ENCODE assay signal across 28 mouse cellular contexts in the genomic region with DNA sequence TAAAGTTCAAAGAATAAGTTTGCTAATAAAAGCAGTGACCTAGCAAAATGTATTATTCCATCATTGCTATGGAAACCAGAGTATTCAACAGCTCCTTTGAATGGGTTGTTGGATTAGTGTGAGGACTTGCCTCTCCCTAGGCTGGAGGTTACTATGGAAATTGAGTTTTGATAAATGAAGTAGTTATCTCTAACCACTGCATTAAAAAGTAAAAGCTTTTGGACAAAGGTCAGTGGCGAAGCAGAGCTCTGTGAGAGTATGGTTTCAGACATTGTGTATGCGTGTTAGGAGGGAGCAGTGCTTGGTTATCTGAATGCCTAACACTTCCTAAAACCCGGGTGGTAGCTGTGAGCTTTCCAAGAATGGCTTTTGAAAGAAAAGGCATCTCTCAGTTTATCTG. TPM values are rescaled to one million over a fixed set of nuclear protein-coding genes. Genes with fewer than 3 reads are reported as not detected.
DNase-seq lines count a peak whose midpoint lies in the region; ATAC-seq and TF ChIP-seq lines count a peak whose summit lies in the region.
"Had no signal": no experiment of that assay in that cellular context is flagged by ENCODE, and none has a peak within 500 bp of the region (broad histone marks: within the 10 kb centered on the region; RNA-seq: fewer than 3 reads in every experiment).

No protein-coding gene starts in this region.

- H3K4me1 ChIP-seq in lung, postnatal 0 days (ENCODE audit: insufficient read depth, low read depth, low read length), result no peaks in the 10 kb centered on the region
- no peaks in the 10 kb centered on the region for H3K4me1 ChIP-seq in intestine, embryonic 14.5 days (replicated peaks; ENCODE audit: control insufficient read depth, insufficient read depth, low read length)
- no peaks in the 10 kb centered on the region for H3K4me1 ChIP-seq in intestine, postnatal 0 days (replicated peaks; ENCODE audit: control insufficient read depth, insufficient read depth, low read length)
- H3K4me1 ChIP-seq in stomach, embryonic 15.5 days, result no peaks in the 10 kb centered on the region

- H3K9me3 ChIP-seq in lung, postnatal 0 days (ENCODE audit: low read length), result no peaks in the 10 kb centered on the region
- H3K9me3 ChIP-seq in intestine, embryonic 14.5 days (ENCODE audit: control insufficient read depth, low read length), result no peaks in the 10 kb centered on the region
- H3K9me3 ChIP-seq in intestine, postnatal 0 days (ENCODE audit: control insufficient read depth), result no peaks in the 10 kb centered on the region
- H3K9me3 ChIP-seq in stomach, embryonic 15.5 days, result no peaks in the 10 kb centered on the region
- H3K9me3 ChIP-seq: embryonic facial prominence, embryonic 13.5 days; hindbrain, embryonic 13.5 days; limb, embryonic 13.5 days; liver, embryonic 12.5 days had no signal

- DNase-seq in lung, postnatal 0 days (ENCODE audit: low spot score), result peak; percentile 11
- DNase-seq in lung, postnatal 25 days (ENCODE audit: low spot score), result no peak
- no peak for DNase-seq in intestine, embryonic 14.5 days (ENCODE audit: low spot score)
- DNase-seq in left cerebral cortex, postnatal 4 days, result no peak
- DNase-seq: adrenal gland, postnatal 10 days; B cell, adult 2 months; cerebellum, adult 2 months; cerebellum, postnatal 25 days; gastrocnemius, postnatal 25 days; heart, adult 2 months; heart, postnatal 36 days; kidney, postnatal 25 days; lung, adult 18-20 months; lung, postnatal 4 days; right cerebral cortex, adult 18-20 months; thymus, adult 18-20 months; thymus, postnatal 36 days had no signal

- no peak for ATAC-seq in lung, postnatal 0 days
- ATAC-seq in intestine, embryonic 14.5 days (replicated peaks; ENCODE audit: low FRiP score, low TSS enrichment, low read depth), result no peak
- peak; percentile 58 for ATAC-seq in intestine, postnatal 0 days
- ATAC-seq in stomach, embryonic 15.5 days (ENCODE audit: insufficient read depth, low FRiP score, low read depth), result peak; percentile 59
- no peak for ATAC-seq in activated CD4-positive, CD25-positive, alpha-beta regulatory T cell, adult 4 months
- ATAC-seq: forebrain, embryonic 16.5 days; liver, embryonic 12.5 days had no signal

- WGBS in lung, postnatal 0 days, result 55% methylated on average over 3 of the region's 3 CpGs
- WGBS in intestine, embryonic 14.5 days, result 64% methylated on average over 3 of the region's 3 CpGs
- WGBS in intestine, postnatal 0 days, result 42% methylated on average over 3 of the region's 3 CpGs
- WGBS in stomach, embryonic 15.5 days, result 63% methylated on average over 3 of the region's 3 CpGs

- intact Hi-C loops in left cerebral cortex, postnatal 4 days (cut with DNase I), result no loop called here

- no peaks in the 10 kb centered on the region for H3K27me3 ChIP-seq in lung, postnatal 0 days (replicated peaks; ENCODE audit: insufficient read depth, low read length)
- peaks cover 14% of the 10 kb centered on the region for H3K27me3 ChIP-seq in intestine, embryonic 14.5 days (replicated peaks; ENCODE audit: control insufficient read depth, insufficient read depth, low read length)
- no peaks in the 10 kb centered on the region for H3K27me3 ChIP-seq in intestine, postnatal 0 days (replicated peaks; ENCODE audit: control insufficient read depth, insufficient read depth, low read length)
- H3K27me3 ChIP-seq in stomach, embryonic 15.5 days (replicated peaks), result no peaks in the 10 kb centered on the region
- H3K27me3 ChIP-seq: CH12.LX had no signal

- no peak overlapping the region for H3K9ac ChIP-seq in lung, postnatal 0 days (replicated peaks; ENCODE audit: low read depth)
- no peak overlapping the region for H3K9ac ChIP-seq in intestine, embryonic 14.5 days (ENCODE audit: low read length)
- H3K9ac ChIP-seq in intestine, postnatal 0 days (ENCODE audit: low read depth, low read length), result 0 out of 2 replicates have a peak overlapping the region, but pooled peaks have one; percentile 26
- H3K9ac ChIP-seq in stomach, embryonic 15.5 days, result no peak overlapping the region
- H3K9ac ChIP-seq: embryonic facial prominence, embryonic 13.5 days; hindbrain, embryonic 13.5 days; limb, embryonic 13.5 days; liver, embryonic 12.5 days had no signal

- no peak overlapping the region for H3K4me2 ChIP-seq in lung, postnatal 0 days (replicated peaks; ENCODE audit: low read depth, low read length)
- peak overlapping the region; percentile 1; the same call in 1 of the 2 replicates for H3K4me2 ChIP-seq in intestine, embryonic 14.5 days (ENCODE audit: low read length)
- H3K4me2 ChIP-seq in intestine, postnatal 0 days (replicated peaks; ENCODE audit: low read depth), result peak overlapping the region; percentile 86
- H3K4me2 ChIP-seq in stomach, embryonic 15.5 days, result peak overlapping the region; percentile 14; the same call in 1 of the 2 replicates
- H3K4me2 ChIP-seq: embryonic facial prominence, embryonic 13.5 days; hindbrain, embryonic 13.5 days; limb, embryonic 13.5 days; liver, embryonic 12.5 days had no signal

- no peaks in the 10 kb centered on the region for H3K36me3 ChIP-seq in lung, postnatal 0 days (ENCODE audit: insufficient read depth, low read length)
- H3K36me3 ChIP-seq in intestine, embryonic 14.5 days (ENCODE audit: control insufficient read depth, insufficient read depth, low read length), result peaks cover 5% of the 10 kb centered on the region
- H3K36me3 ChIP-seq in intestine, postnatal 0 days (ENCODE audit: control insufficient read depth, insufficient read depth), result peaks cover 22% of the 10 kb centered on the region
- no peaks in the 10 kb centered on the region for H3K36me3 ChIP-seq in stomach, embryonic 15.5 days
- H3K36me3 ChIP-seq: G1E; hindbrain, embryonic 13.5 days; liver, embryonic 12.5 days had no signal

- H3K4me3 ChIP-seq in lung, postnatal 0 days (ENCODE audit: low read depth, low read length), result no peak overlapping the region
- no peak overlapping the region for H3K4me3 ChIP-seq in intestine, embryonic 14.5 days (ENCODE audit: low read depth, low read length)
- H3K4me3 ChIP-seq in intestine, postnatal 0 days (ENCODE audit: low read depth, low read length), result 0 out of 2 replicates have a peak overlapping the region, but pooled peaks have one; percentile 92
- peak overlapping the region; percentile 3; the same call in 1 of the 2 replicates for H3K4me3 ChIP-seq in stomach, embryonic 15.5 days (replicated peaks)
- H3K4me3 ChIP-seq: embryonic facial prominence, embryonic 13.5 days; heart, adult 2 months; hindbrain, embryonic 13.5 days; layer of hippocampus, adult 2 months; limb, embryonic 13.5 days; liver, embryonic 12.5 days had no signal

- no peak overlapping the region for H3K27ac ChIP-seq in lung, postnatal 0 days (ENCODE audit: low read length)
- peak overlapping the region; percentile 29 for H3K27ac ChIP-seq in intestine, embryonic 14.5 days (ENCODE audit: low read depth)
- peak overlapping the region; percentile 83 for H3K27ac ChIP-seq in intestine, postnatal 0 days (ENCODE audit: low read depth, low read length)
- peak overlapping the region; percentile 61 for H3K27ac ChIP-seq in stomach, embryonic 15.5 days
- H3K27ac ChIP-seq: embryonic facial prominence, embryonic 13.5 days; heart, adult 2 months; hindbrain, embryonic 13.5 days; layer of hippocampus, adult 2 months; limb, embryonic 13.5 days; liver, embryonic 12.5 days had no signal

- no peak for TF ChIP-seq EP300 in lung, postnatal 0 days (IDR thresholded peaks at IDR 0.05)

- no peak for TF ChIP-seq CTCF in lung, postnatal 0 days (IDR thresholded peaks at IDR 0.05)
- no peak for TF ChIP-seq CTCF in intestine, postnatal 0 days (IDR thresholded peaks at IDR 0.05; ENCODE audit: low read depth)

RNA-seq across cellular contexts. Expression of gene Klf5, which starts 5.9 kb away (rescaled TPM):
- 47.4 and 48.0 TPM in 2 replicates for polyA plus RNA-seq in lung, postnatal 0 days (2015; fragmentation: Nextera tagmentation; extraction: Ambion mirVana)
- 82.6 and 93.4 TPM in 2 replicates for polyA plus RNA-seq in intestine, embryonic 14.5 days (2014; fragmentation: Nextera tagmentation; extraction: Ambion mirVana)
- 87.6 and 93.7 TPM in 2 replicates for polyA plus RNA-seq in intestine, postnatal 0 days (2015; fragmentation: Nextera tagmentation; extraction: Ambion mirVana)
- polyA plus RNA-seq in stomach, embryonic 15.5 days (2015; fragmentation: Nextera tagmentation; extraction: Ambion mirVana), result 91.2 and 104 TPM in 2 replicates
- not detected for polyA plus RNA-seq in activated CD4-positive, CD25-positive, alpha-beta regulatory T cell, adult 4 months (2017; shearing (Covaris generic))
- total RNA-seq in left cerebral cortex, postnatal 4 days (2021), result 10 to 100 TPM; 19.9 to 20.2 TPM
- polyA plus RNA-seq: G1E had no signal

Comparison
In these comparisons a context has a peak if more than half of its experiments do, and no peak if none do; other contexts are left out.
1. ATAC-seq: peak in intestine, postnatal 0 days (single experiment) and stomach, embryonic 15.5 days (single experiment); none in lung, postnatal 0 days (single experiment), intestine, embryonic 14.5 days (single experiment) and activated CD4-positive, CD25-positive, alpha-beta regulatory T cell, adult 4 months (single experiment).
2. H3K4me3 ChIP-seq: peak in intestine, postnatal 0 days (single experiment) and stomach, embryonic 15.5 days (single experiment); none in lung, postnatal 0 days (single experiment) and intestine, embryonic 14.5 days (single experiment).
3. RNA of gene Klf5, which starts 5.9 kb away (polyA plus RNA-seq): 91.2 to 104 TPM in stomach, embryonic 15.5 days, 82.6 to 93.4 TPM in intestine, embryonic 14.5 days, 87.6 to 93.7 TPM in intestine, postnatal 0 days and 47.4 to 48.0 TPM in lung, postnatal 0 days; not detected in activated CD4-positive, CD25-positive, alpha-beta regulatory T cell, adult 4 months; every median in the first group is over 10 times any median in the second.